Mouse (Mus musculus) c-Kit-positive CD71-negative TER-119-negative erythroid progenitor cells, embryonic 14.5 days (primary cell): ENCODE measurements at regions not wholly inside any gene's neighbourhood (a gene's known extent, or its start where the extent isn't known, plus 50 kb on each side); places are given as distances from the start of the nearest gene placed in this dataset.

ENCODE experiments used
- DNase-seq: peaks from one replicate; pipeline ENCODE4 v3.0.0-alpha.2; 2013; ENCODE audit warnings: low read depth

GRCm38 (mm10) chr9:49849442-49849841 lies 50.7 kb upstream of the Ncam1 start:
- no peak for DNase-seq

- DNase-seq: no peak
Observed at GRCm38 (mm10) chr9:49848943-49849342, 50.2 kb upstream of the Ncam1 start.
